Mouse (Mus musculus): Measurements from ENCODE around the gene Sfxn3.

Sfxn3 gene

GRCm38 (mm10) chr19:45073871-45074542 is 26.7 kb downstream of the Sfxn3 start:
- H3K36me3 ChIP-seq (ENCODE audit: control insufficient read depth, insufficient read depth, low read length, poor library complexity, severe bottlenecking), result no peaks in the 10 kb centered on the region
- peak; percentile 92 for DNase-seq (ENCODE audit: low read depth, low spot score)
- no peaks in the 10 kb centered on the region for H3K27me3 ChIP-seq (ENCODE audit: control insufficient read depth, insufficient read depth, low read length, poor library complexity, severe bottlenecking)

GRCm38 (mm10) chr19:45074580-45075322 is 27.4 kb downstream of the Sfxn3 start, which contains the start of gene Kazald1:
TSS of gene Kazald1 (plus strand) at chr19:45075241.
- no peaks in the 10 kb centered on the region for H3K27me3 ChIP-seq (ENCODE audit: control insufficient read depth, insufficient read depth, low read length, poor library complexity, severe bottlenecking)
- no peaks in the 10 kb centered on the region for H3K36me3 ChIP-seq (ENCODE audit: control insufficient read depth, insufficient read depth, low read length, poor library complexity, severe bottlenecking)
- DNase-seq (ENCODE audit: low read depth, low spot score), result peak; percentile 92

- Histone ChIP-seq H3K36me3 (ENCODE audit: control insufficient read depth, insufficient read depth, low read length, poor library complexity, severe bottlenecking) (no peaks in the 10 kb centered on the region), H3K27me3 (ENCODE audit: control insufficient read depth, insufficient read depth, low read length, poor library complexity, severe bottlenecking) (no peaks in the 10 kb centered on the region)
- DNase-seq (ENCODE audit: low read depth, low spot score), result peak; percentile 18
Observed at GRCm38 (mm10) chr19:45075323-45076035, 28.2 kb downstream of the Sfxn3 start.

- Histone ChIP-seq H3K36me3 (ENCODE audit: control insufficient read depth, insufficient read depth, low read length, poor library complexity, severe bottlenecking) (no peaks in the 10 kb centered on the region), H3K27me3 (ENCODE audit: control insufficient read depth, insufficient read depth, low read length, poor library complexity, severe bottlenecking) (no peaks in the 10 kb centered on the region)
- DNase-seq (ENCODE audit: low read depth, low spot score), result peak; percentile 23
Observed at GRCm38 (mm10) chr19:45076036-45076575, 28.8 kb downstream of the Sfxn3 start.

GRCm38 (mm10) chr19:45076586-45077510 is 29.5 kb downstream of the Sfxn3 start:
- Histone ChIP-seq H3K27me3 (ENCODE audit: control insufficient read depth, insufficient read depth, low read length, poor library complexity, severe bottlenecking) (no peaks in the 10 kb centered on the region), H3K36me3 (ENCODE audit: control insufficient read depth, insufficient read depth, low read length, poor library complexity, severe bottlenecking) (no peaks in the 10 kb centered on the region)
- peak; percentile 65 for DNase-seq (ENCODE audit: low read depth, low spot score)

- no peaks in the 10 kb centered on the region for H3K36me3 ChIP-seq (ENCODE audit: control insufficient read depth, insufficient read depth, low read length, poor library complexity, severe bottlenecking)
- DNase-seq (ENCODE audit: low read depth, low spot score), result no peak
- H3K27me3 ChIP-seq (ENCODE audit: control insufficient read depth, insufficient read depth, low read length, poor library complexity, severe bottlenecking), result no peaks in the 10 kb centered on the region
Observed at GRCm38 (mm10) chr19:45077742-45078645, 30.7 kb downstream of the Sfxn3 start.

GRCm38 (mm10) chr19:45078971-45079764 is 31.9 kb downstream of the Sfxn3 start:
- no peaks in the 10 kb centered on the region for H3K36me3 ChIP-seq (ENCODE audit: control insufficient read depth, insufficient read depth, low read length, poor library complexity, severe bottlenecking)
- DNase-seq (ENCODE audit: low read depth, low spot score), result peak; percentile 66
- H3K27me3 ChIP-seq (ENCODE audit: control insufficient read depth, insufficient read depth, low read length, poor library complexity, severe bottlenecking), result no peaks in the 10 kb centered on the region

GRCm38 (mm10) chr19:45079769-45080515 is 32.6 kb downstream of the Sfxn3 start:
- DNase-seq (ENCODE audit: low read depth, low spot score), result peak; percentile 76
- Histone ChIP-seq H3K27me3 (ENCODE audit: control insufficient read depth, insufficient read depth, low read length, poor library complexity, severe bottlenecking) (no peaks in the 10 kb centered on the region), H3K36me3 (ENCODE audit: control insufficient read depth, insufficient read depth, low read length, poor library complexity, severe bottlenecking) (no peaks in the 10 kb centered on the region)

- no peak for DNase-seq (ENCODE audit: low read depth, low spot score)
- no peaks in the 10 kb centered on the region for H3K27me3 ChIP-seq (ENCODE audit: control insufficient read depth, insufficient read depth, low read length, poor library complexity, severe bottlenecking)
- H3K36me3 ChIP-seq (ENCODE audit: control insufficient read depth, insufficient read depth, low read length, poor library complexity, severe bottlenecking), result no peaks in the 10 kb centered on the region
Observed at GRCm38 (mm10) chr19:45080711-45081110, 33.4 kb downstream of the Sfxn3 start.

GRCm38 (mm10) chr19:45081279-45081678 is 34.0 kb downstream of the Sfxn3 start:
- peak; percentile 80 for DNase-seq (ENCODE audit: low read depth, low spot score)
- no peaks in the 10 kb centered on the region for H3K36me3 ChIP-seq (ENCODE audit: control insufficient read depth, insufficient read depth, low read length, poor library complexity, severe bottlenecking)
- H3K27me3 ChIP-seq (ENCODE audit: control insufficient read depth, insufficient read depth, low read length, poor library complexity, severe bottlenecking), result no peaks in the 10 kb centered on the region

- Histone ChIP-seq H3K36me3 (ENCODE audit: control insufficient read depth, insufficient read depth, low read length, poor library complexity, severe bottlenecking) (no peaks in the 10 kb centered on the region), H3K27me3 (ENCODE audit: control insufficient read depth, insufficient read depth, low read length, poor library complexity, severe bottlenecking) (no peaks in the 10 kb centered on the region)
- DNase-seq (ENCODE audit: low read depth, low spot score), result peak; percentile 73
Observed at GRCm38 (mm10) chr19:45081841-45082550, 34.7 kb downstream of the Sfxn3 start.

- no peaks in the 10 kb centered on the region for H3K27me3 ChIP-seq (ENCODE audit: control insufficient read depth, insufficient read depth, low read length, poor library complexity, severe bottlenecking)
- peak; percentile 62 for DNase-seq (ENCODE audit: low read depth, low spot score)
- no peaks in the 10 kb centered on the region for H3K36me3 ChIP-seq (ENCODE audit: control insufficient read depth, insufficient read depth, low read length, poor library complexity, severe bottlenecking)
Observed at GRCm38 (mm10) chr19:45097868-45098267, 50.6 kb downstream of the Sfxn3 start.

All from splenic B cell, adult 2 months (primary cell).